Mouse (Mus musculus): ENCODE results near the gene Rimbp3.

DNA sequence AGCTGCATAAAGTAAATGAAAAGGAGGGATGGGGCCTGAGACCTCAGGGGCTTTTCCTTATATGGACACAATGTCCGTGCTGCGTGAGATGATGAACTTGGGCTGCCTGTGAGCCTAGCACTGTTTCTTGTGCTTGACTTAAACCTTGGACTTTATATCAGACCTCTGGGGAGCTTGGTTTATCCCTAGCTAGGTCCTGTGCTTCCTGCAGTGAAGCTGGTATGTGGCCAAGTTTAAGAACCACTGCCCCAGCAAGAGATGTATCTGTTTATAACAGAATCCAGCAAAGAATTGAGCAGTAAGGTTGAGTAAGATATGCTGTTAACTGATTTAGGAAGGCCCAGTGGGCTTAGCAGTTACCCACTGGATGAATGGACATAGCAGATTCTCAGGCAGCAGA is 31.0 kb downstream of the Rimbp3 start:
- TF ChIP-seq POLR2A (IDR thresholded peaks at IDR 0.05; ENCODE audit: borderline replicate concordance, low read depth, low read length) (no peak), CTCF (IDR thresholded peaks at IDR 0.05; ENCODE audit: low read depth, low read length) (no peak)

Data from bone marrow macrophage, adult 2 months (primary cell).